Mouse (Mus musculus) spleen, adult 2 months (tissue): ENCODE results near the gene Tnfrsf18.

Experiments
- CTCF ChIP-seq: fragments of 200-500 bp; IDR thresholded peaks from 2 replicates; pipeline ENCODE4 v1.5.1; 2011; ENCODE audit warnings: mild to moderate bottlenecking, inconsistent platforms; ENCODE audit not compliant: insufficient read depth, insufficient read length, insufficient replicate concordance; ENCODE audit errors: extremely low read depth
- POLR2A ChIP-seq: fragments of 200-500 bp; IDR thresholded peaks from 2 replicates; pipeline ENCODE4 v1.6.1; 2011; ENCODE audit warnings: low read depth, low read length, inconsistent platforms

- TF ChIP-seq CTCF (no peak), POLR2A (no peak)
Measured at GRCm38 (mm10) chr4:156030651-156031118, 4.7 kb downstream of the Tnfrsf18 start.
